Mouse (Mus musculus): ENCODE results near the gene Zfyve26. TPM values are rescaled to one million over a fixed set of nuclear protein-coding genes. Genes with fewer than 3 reads are reported as not detected.
A peak's percentile ranks its signal among the peaks of the same experiment; 100 is the strongest.

The Zfyve26 gene
- polyA plus RNA-seq, 1 experiment from 2014 or later, result 9.3 TPM

DNA sequence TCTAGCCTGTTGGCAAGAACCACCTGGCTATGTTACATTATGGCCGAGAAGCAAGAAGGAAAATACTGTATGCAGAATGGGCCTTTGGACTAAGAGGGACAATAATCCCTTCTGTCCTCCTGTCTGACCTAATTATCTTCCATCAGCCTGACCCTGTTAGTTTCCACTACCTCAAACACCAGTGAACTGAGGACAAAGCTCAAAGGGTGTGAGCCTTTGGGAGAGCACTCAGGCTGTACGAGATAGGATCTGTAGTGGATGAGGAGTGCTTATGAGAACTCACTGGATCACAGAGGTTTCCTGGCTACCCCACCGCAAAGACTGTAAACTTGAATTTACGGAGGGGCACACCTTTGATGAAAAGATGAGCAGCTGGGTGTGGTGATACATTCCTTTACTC lies 17.6 kb upstream of the Zfyve26 start:
- no peak overlapping the region for H3K4me3 ChIP-seq
- ATAC-seq (ENCODE audit: low read depth), result no peak
- no peaks in the 10 kb centered on the region for H3K36me3 ChIP-seq
- no peak overlapping the region for H3K4me2 ChIP-seq
- no peaks in the 10 kb centered on the region for H3K27me3 ChIP-seq
- WGBS, result 88% methylated on average over 4 of the region's 4 CpGs
- H3K27ac ChIP-seq (replicated peaks), result no peak overlapping the region
- no peaks in the 10 kb centered on the region for H3K4me1 ChIP-seq (replicated peaks)
- no peaks in the 10 kb centered on the region for H3K9me3 ChIP-seq
- H3K9ac ChIP-seq, result no peak overlapping the region

DNA sequence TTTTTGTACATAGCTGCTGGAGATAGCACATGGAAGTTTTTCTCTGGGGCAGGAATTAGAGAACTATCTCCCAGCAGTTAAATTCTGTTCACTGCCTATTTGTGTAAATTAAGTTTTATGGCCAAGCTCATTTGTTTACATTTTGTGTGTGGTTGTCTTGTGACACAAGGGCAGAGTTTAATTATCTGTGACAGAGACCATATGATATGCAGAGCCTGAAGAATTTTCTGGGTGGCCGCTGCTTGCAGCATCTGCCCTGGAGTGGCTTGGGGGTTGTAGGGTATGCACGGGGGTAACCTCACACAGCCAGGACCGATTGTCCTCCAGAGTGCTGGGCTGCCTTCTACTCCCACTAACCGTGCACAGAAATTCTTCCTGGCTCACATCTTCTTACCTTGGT lies 9.9 kb upstream of the Zfyve26 start:
- Histone ChIP-seq H3K27me3 (no peaks in the 10 kb centered on the region), H3K4me2 (no peak overlapping the region), H3K36me3 (no peaks in the 10 kb centered on the region), H3K4me3 (no peak overlapping the region), H3K4me1 (replicated peaks) (no peaks in the 10 kb centered on the region), H3K9ac (no peak overlapping the region), H3K9me3 (no peaks in the 10 kb centered on the region), H3K27ac (replicated peaks) (no peak overlapping the region)
- ATAC-seq (ENCODE audit: low read depth), result no peak
- whole genome bisulfite sequencing, result 75% methylated on average over 4 of the region's 4 CpGs

DNA sequence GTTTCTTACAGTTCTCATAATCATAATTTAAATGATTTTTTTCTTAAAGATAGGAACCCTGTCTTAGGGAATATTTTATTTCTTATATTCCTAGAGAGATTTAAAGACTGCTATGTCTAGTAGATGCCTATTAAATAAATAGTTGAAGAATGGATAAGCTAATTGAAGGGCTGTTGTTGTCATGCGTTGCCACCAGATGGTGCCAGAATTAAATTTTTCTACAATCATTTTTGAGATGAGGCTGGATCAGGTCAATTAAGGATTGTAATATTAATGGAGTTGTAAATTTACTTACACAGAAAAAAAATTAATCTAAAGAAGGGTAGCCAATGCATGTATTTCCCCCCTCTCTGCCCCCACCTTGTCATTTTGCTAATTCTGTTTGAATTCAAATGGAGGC lies 9.0 kb upstream of the Zfyve26 start:
- Histone ChIP-seq H3K27me3 (no peaks in the 10 kb centered on the region), H3K4me3 (no peak overlapping the region), H3K4me2 (no peak overlapping the region), H3K36me3 (no peaks in the 10 kb centered on the region), H3K27ac (replicated peaks) (no peak overlapping the region), H3K9me3 (no peaks in the 10 kb centered on the region), H3K4me1 (replicated peaks) (no peaks in the 10 kb centered on the region), H3K9ac (no peak overlapping the region)
- WGBS, result 52% methylated on average over 1 of the region's 1 CpGs
- ATAC-seq (ENCODE audit: low read depth), result no peak

DNA sequence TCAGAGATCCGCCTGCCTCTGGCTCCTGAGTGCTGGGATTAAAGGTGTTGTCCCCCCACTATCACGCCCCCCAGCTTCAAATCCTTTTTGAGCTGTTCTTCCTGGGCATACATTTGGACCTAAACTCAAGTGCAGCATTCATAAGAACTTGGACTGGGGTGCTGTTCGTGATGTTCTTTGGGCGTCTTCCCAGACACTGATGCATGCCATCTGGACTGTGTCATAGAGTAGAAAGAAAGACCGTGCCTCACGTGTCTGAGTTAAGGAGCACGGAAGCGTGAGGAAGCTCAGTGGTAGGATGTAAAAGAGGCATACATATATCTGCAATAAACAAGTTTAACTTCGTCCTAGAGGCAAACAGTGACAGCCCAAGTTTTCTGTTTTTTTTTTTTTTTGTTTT lies 5.7 kb upstream of the Zfyve26 start:
- Histone ChIP-seq H3K27me3 (no peaks in the 10 kb centered on the region), H3K9me3 (no peaks in the 10 kb centered on the region), H3K4me2 (no peak overlapping the region), H3K27ac (replicated peaks) (no peak overlapping the region), H3K4me3 (no peak overlapping the region), H3K36me3 (no peaks in the 10 kb centered on the region), H3K4me1 (replicated peaks) (peaks cover 7% of the 10 kb centered on the region), H3K9ac (no peak overlapping the region)
- no peak for ATAC-seq (ENCODE audit: low read depth)
- 92% methylated on average over 9 of the region's 9 CpGs for WGBS

GRCm38 (mm10) chr12:79297884-79298636 lies 2.0 kb upstream of the Zfyve26 start:
- Histone ChIP-seq H3K4me1 (replicated peaks) (peaks cover 28% of the 10 kb centered on the region), H3K27ac (replicated peaks) (no peak overlapping the region), H3K4me2 (peak overlapping the region; percentile 66), H3K27me3 (no peaks in the 10 kb centered on the region), H3K36me3 (peaks cover 4% of the 10 kb centered on the region; the same call in 1 of the 2 replicates), H3K9ac (peak overlapping the region; percentile 48), H3K4me3 (peak overlapping the region; percentile 72), H3K9me3 (no peaks in the 10 kb centered on the region)
- ATAC-seq (ENCODE audit: low read depth), result no peak
- 17% methylated on average over 15 of the region's 15 CpGs for WGBS

GRCm38 (mm10) chr12:79297121-79297576 lies 1.0 kb upstream of the Zfyve26 start, which contains the start of gene Rad51b:
Gene Rad51b (plus strand): TSS chr12:79297282.
- WGBS, result under 1% methylated on average over 21 of the region's 21 CpGs
- peak within 1 kb of the TSS; percentile 76 for H3K27ac ChIP-seq (replicated peaks)
- H3K4me3 ChIP-seq, result peak within 1 kb of the TSS; percentile 72
- peaks cover 11% of the 10 kb centered on the region; the same call in 1 of the 2 replicates for H3K36me3 ChIP-seq
- no peaks in the 10 kb centered on the region for H3K27me3 ChIP-seq
- H3K4me1 ChIP-seq (replicated peaks), result peaks cover 28% of the 10 kb centered on the region
- peak within 1 kb of the TSS; percentile 66 for H3K4me2 ChIP-seq
- ATAC-seq (ENCODE audit: low read depth), result peak; percentile 85
- peak within 1 kb of the TSS; percentile 75 for H3K9ac ChIP-seq
- H3K9me3 ChIP-seq, result no peaks in the 10 kb centered on the region

DNA sequence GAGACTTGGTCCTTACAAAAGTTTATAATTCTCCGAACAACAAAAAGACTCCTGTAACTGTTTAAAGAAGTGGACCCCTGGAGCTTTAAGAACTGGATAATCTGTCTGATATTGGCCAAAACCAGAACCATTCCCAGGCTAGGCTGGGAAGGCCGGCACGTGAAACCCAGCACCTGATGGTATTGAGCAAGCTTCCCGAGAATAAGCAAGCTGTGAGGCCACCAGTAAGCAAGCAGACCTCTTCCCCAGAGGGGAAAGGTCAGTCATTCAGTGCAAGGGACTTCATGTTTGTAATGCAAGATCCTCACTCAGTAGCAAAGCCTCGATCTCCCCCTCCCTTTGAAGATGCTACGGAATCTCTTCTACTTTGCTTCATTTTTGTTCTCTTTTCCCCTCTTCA lies 3.2 kb downstream of the Zfyve26 start:
- no peaks in the 10 kb centered on the region for H3K27me3 ChIP-seq

GRCm38 (mm10) chr12:79282595-79282994 lies 13.5 kb downstream of the Zfyve26 start:
- ATAC-seq (ENCODE audit: low read depth), result no peak
- no peaks in the 10 kb centered on the region for H3K9me3 ChIP-seq
- 92% methylated on average over 8 of the region's 8 CpGs for WGBS
- no peak overlapping the region for H3K9ac ChIP-seq
- H3K4me2 ChIP-seq, result no peak overlapping the region
- no peak overlapping the region for H3K4me3 ChIP-seq
- no peaks in the 10 kb centered on the region for H3K27me3 ChIP-seq
- peaks cover 97% of the 10 kb centered on the region for H3K36me3 ChIP-seq
- no peaks in the 10 kb centered on the region for H3K4me1 ChIP-seq (replicated peaks)
- H3K27ac ChIP-seq (replicated peaks), result no peak overlapping the region

More for the DNA sequence above, 3.2 kb downstream of the Zfyve26 start:
- Histone ChIP-seq H3K4me1 (replicated peaks) (peaks cover 27% of the 10 kb centered on the region), H3K36me3 (peaks cover 39% of the 10 kb centered on the region), H3K4me3 (no peak overlapping the region), H3K9me3 (no peaks in the 10 kb centered on the region), H3K4me2 (no peak overlapping the region), H3K27ac (replicated peaks) (no peak overlapping the region), H3K9ac (no peak overlapping the region)
- WGBS, result 83% methylated on average over 6 of the region's 6 CpGs
- no peak for ATAC-seq (ENCODE audit: low read depth)

GRCm38 (mm10) chr12:79279513-79280115 lies 16.5 kb downstream of the Zfyve26 start:
- peaks cover 94% of the 10 kb centered on the region for H3K36me3 ChIP-seq
- 94% methylated on average over 13 of the region's 13 CpGs for WGBS
- no peak overlapping the region for H3K4me2 ChIP-seq
- no peak overlapping the region for H3K27ac ChIP-seq (replicated peaks)
- no peak overlapping the region for H3K4me3 ChIP-seq
- no peaks in the 10 kb centered on the region for H3K9me3 ChIP-seq
- no peak overlapping the region for H3K9ac ChIP-seq
- H3K27me3 ChIP-seq, result no peaks in the 10 kb centered on the region
- no peaks in the 10 kb centered on the region for H3K4me1 ChIP-seq (replicated peaks)
- no peak for ATAC-seq (ENCODE audit: low read depth)

- H3K27ac ChIP-seq (replicated peaks), result no peak overlapping the region
- 84% methylated on average over 4 of the region's 4 CpGs for WGBS
- H3K4me1 ChIP-seq (replicated peaks), result no peaks in the 10 kb centered on the region
- no peaks in the 10 kb centered on the region for H3K27me3 ChIP-seq
- H3K4me2 ChIP-seq, result no peak overlapping the region
- H3K9ac ChIP-seq, result no peak overlapping the region
- no peak for ATAC-seq (ENCODE audit: low read depth)
- no peak overlapping the region for H3K4me3 ChIP-seq
- no peaks in the 10 kb centered on the region for H3K9me3 ChIP-seq
- peaks cover 93% of the 10 kb centered on the region for H3K36me3 ChIP-seq
Measured at GRCm38 (mm10) chr12:79272604-79273003, 23.5 kb downstream of the Zfyve26 start.

DNA sequence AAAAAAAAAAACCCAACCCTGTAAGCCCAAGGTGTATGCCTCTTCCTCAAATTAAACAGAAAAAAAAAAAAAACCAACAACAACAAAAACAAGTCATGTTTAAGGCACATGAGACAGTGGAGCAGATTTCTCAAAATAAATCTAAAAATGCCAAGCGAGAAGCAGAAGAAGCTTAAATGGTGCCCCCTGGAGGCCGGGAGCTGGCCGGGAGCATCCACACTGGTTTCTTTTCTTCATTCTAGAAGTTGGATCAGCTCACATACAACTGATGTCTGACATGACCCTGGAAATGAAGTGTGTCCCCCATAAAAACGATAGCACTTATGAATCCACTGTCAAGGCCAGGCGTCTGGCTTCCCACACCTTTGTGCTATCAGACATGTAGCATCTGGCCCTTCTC lies 35.1 kb downstream of the Zfyve26 start:
- no peak for ATAC-seq (ENCODE audit: low read depth)
- Histone ChIP-seq H3K9ac (no peak overlapping the region), H3K4me2 (no peak overlapping the region), H3K27me3 (no peaks in the 10 kb centered on the region), H3K27ac (replicated peaks) (no peak overlapping the region), H3K36me3 (peaks cover 88% of the 10 kb centered on the region), H3K4me1 (replicated peaks) (no peaks in the 10 kb centered on the region), H3K4me3 (no peak overlapping the region), H3K9me3 (no peaks in the 10 kb centered on the region)
- WGBS, result 62% methylated on average over 5 of the region's 5 CpGs

DNA sequence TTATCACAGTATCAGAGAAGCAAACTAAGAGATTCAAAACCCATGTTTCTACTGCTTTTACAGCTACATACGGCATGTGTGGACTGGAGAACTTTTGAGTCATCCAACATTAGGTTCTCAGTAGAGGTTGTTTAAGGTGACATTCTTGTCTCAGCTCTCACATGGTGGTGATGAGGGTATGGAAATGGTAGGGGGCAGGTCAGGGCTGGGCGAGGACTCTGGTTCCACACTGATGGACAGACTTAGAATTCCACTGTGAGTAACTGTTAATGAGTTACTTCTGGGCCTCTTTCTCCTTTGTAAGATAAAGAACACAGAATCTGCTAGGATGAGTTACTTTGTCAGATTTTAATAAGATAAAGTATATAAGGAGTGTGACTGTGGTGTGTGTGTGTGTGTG lies 36.0 kb downstream of the Zfyve26 start:
- WGBS, result 96% methylated on average over 2 of the region's 2 CpGs
- no peaks in the 10 kb centered on the region for H3K9me3 ChIP-seq
- no peak overlapping the region for H3K27ac ChIP-seq (replicated peaks)
- no peak for ATAC-seq (ENCODE audit: low read depth)
- H3K27me3 ChIP-seq, result no peaks in the 10 kb centered on the region
- H3K4me2 ChIP-seq, result no peak overlapping the region
- H3K4me1 ChIP-seq (replicated peaks), result no peaks in the 10 kb centered on the region
- peaks cover 86% of the 10 kb centered on the region for H3K36me3 ChIP-seq
- no peak overlapping the region for H3K9ac ChIP-seq
- no peak overlapping the region for H3K4me3 ChIP-seq

Data from neural tube, embryonic 13.5 days (tissue).